Mouse (Mus musculus) frontal cortex, adult 2 months (tissue): Measurements from ENCODE around the gene Ttc27. TPM values are rescaled to one million over a fixed set of nuclear protein-coding genes. Genes with fewer than 3 reads are reported as not detected.
A peak's percentile ranks its signal among the peaks of the same experiment; 100 is the strongest.

Source experiments
- DNase-seq, 2 experiments: peaks; one replicate each; pipeline ENCODE4 v3.0.0; 2022; ENCODE audit warnings: low spot score in 1 of 2; ENCODE audit errors: extremely low spot score in 1 of 2
- polyA plus RNA-seq: library from polyadenylated mRNA; depleted of rRNA; stranded (reverse); fragments of >200 nt; gene quantifications from 2 replicates; pipeline ENCODE4 v1.2.3, GENCODE M21; 2012; rRNA removed

Ttc27 gene
- polyA plus RNA-seq, 1 experiment = 13.5 TPM

- DNase-seq = no peak
Measured at GRCm38 (mm10) chr17:74873756-74874155, 156.2 kb downstream of the Ttc27 start.

GRCm38 (mm10) chr17:74875740-74876139, 158.2 kb downstream of the Ttc27 start:
- DNase-seq = no peak

GRCm38 (mm10) chr17:74876954-74877353, 159.4 kb downstream of the Ttc27 start:
- DNase-seq = peak in 1 of 2 experiments; percentile 8

- no peak for DNase-seq
Measured at GRCm38 (mm10) chr17:74879768-74880167, 162.2 kb downstream of the Ttc27 start.

- DNase-seq = no peak
Measured at GRCm38 (mm10) chr17:74887039-74887438, 169.5 kb downstream of the Ttc27 start.

- DNase-seq = no peak
Measured at GRCm38 (mm10) chr17:74888836-74889534, 171.5 kb downstream of the Ttc27 start.

GRCm38 (mm10) chr17:74889535-74890117, 172.1 kb downstream of the Ttc27 start:
- DNase-seq = no peak

- no peak for DNase-seq
Measured at GRCm38 (mm10) chr17:74902453-74902852, 184.9 kb downstream of the Ttc27 start.

GRCm38 (mm10) chr17:74903411-74904331, 186.1 kb downstream of the Ttc27 start:
- peak in 1 of 2 experiments; percentile 2 for DNase-seq

GRCm38 (mm10) chr17:74904332-74904687, 186.8 kb downstream of the Ttc27 start:
- DNase-seq = no peak

GRCm38 (mm10) chr17:74904956-74905355, 187.4 kb downstream of the Ttc27 start:
- no peak for DNase-seq

- no peak for DNase-seq
Measured at GRCm38 (mm10) chr17:74912995-74913394, 195.5 kb downstream of the Ttc27 start.

Other genes starting within 250 kb of the Ttc27 start
- gene Yipf4, start 228.2 kb upstream of the Ttc27 start, polyA plus RNA-seq = 38.6 and 41.4 TPM in 2 replicates
- 88.3 and 97.9 TPM in 2 replicates for gene Birc6, start 189.4 kb upstream of the Ttc27 start, polyA plus RNA-seq